Mouse (Mus musculus) kidney, embryonic 16.5 days (tissue): ENCODE measurements at regions not wholly inside any gene's neighbourhood (a gene's known extent, or its start where the extent isn't known, plus 50 kb on each side); places are given as distances from the start of the nearest gene placed in this dataset.

Experiments
- ATAC-seq: fragments of 200-750 bp; cut with Nextera tagmentation; 2 replicates; pipeline ENCODE4 v1.8.0; 2017; ENCODE audit warnings: moderate TSS enrichment; ENCODE audit not compliant: low FRiP score, low TSS enrichment
- H3K27ac ChIP-seq: fragments of 300-500 bp; sonication (generic); 2 replicates; pipeline ENCODE4 v1.5.1; 2014; ENCODE audit warnings: low read length
- H3K27me3 ChIP-seq: fragments of 300-500 bp; sonication (generic); 2 replicates; pipeline ENCODE4 v1.6.1; 2014; ENCODE audit warnings: low read length, control low read depth, mixed read lengths; ENCODE audit not compliant: insufficient read depth
- H3K36me3 ChIP-seq: fragments of 300-500 bp; sonication (generic); 2 replicates; pipeline ENCODE4 v1.6.1; 2014; ENCODE audit warnings: low read length, control low read depth, mixed read lengths; ENCODE audit not compliant: insufficient read depth
- H3K4me1 ChIP-seq: fragments of 300-500 bp; sonication (generic); 2 replicates; pipeline ENCODE4 v1.6.1; 2014; ENCODE audit warnings: low read length, control low read depth, mixed read lengths; ENCODE audit not compliant: insufficient read depth
- H3K4me2 ChIP-seq: fragments of 300-500 bp; sonication (generic); replicated peaks from 2 replicates; pipeline ENCODE4 v1.6.1; 2014; ENCODE audit warnings: low read depth, low read length
- H3K4me3 ChIP-seq: fragments of 300-500 bp; sonication (generic); 2 replicates; pipeline ENCODE4 v1.5.1; 2014; ENCODE audit warnings: mild to moderate bottlenecking, low read length
- H3K9ac ChIP-seq: fragments of 300-500 bp; sonication (generic); replicated peaks from 2 replicates; pipeline ENCODE4 v1.6.1; 2014; ENCODE audit warnings: low read length
- H3K9me3 ChIP-seq: fragments of 300-500 bp; sonication (generic); 2 replicates; pipeline ENCODE4 v1.6.1; 2016; ENCODE audit warnings: low read length, control low read depth
- WGBS: fragments of 180-500 bp; shearing (Covaris S2); extraction: QIAGEN DNeasy Blood & Tissue Kit; methylation state at CpG from one replicate; pipeline ENCODE4 v1.1.7; 2014; 5-methylcytosine and 5-hydroxymethylcytosine counted together

DNA sequence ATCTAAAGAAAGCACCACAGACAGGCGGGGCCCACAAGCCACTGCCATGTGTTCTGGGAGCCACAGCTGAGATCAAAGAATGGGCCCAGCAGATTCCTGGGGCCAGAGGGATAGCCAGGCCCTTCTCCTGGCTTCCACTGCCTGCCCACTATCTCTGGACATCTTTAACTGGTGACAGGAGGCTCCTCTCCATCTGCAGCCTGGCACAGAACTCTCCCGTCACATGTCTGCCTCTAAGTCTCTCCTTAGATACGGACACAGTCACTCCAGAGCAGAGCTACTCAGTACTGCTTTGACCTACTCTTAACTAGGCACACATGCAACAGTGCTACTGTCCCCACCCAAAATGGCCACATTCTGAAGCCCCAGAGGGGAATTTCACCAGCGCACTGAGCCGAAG, 234.1 kb upstream of the Dio3 start:
- Histone ChIP-seq H3K36me3 (no peaks in the 10 kb centered on the region), H3K27me3 (0 out of 2 replicates have a peak, but pooled peaks cover 3% of the 10 kb centered on the region), H3K4me2 (no peak overlapping the region), H3K9me3 (no peaks in the 10 kb centered on the region), H3K4me3 (no peak overlapping the region), H3K27ac (no peak overlapping the region), H3K4me1 (no peaks in the 10 kb centered on the region), H3K9ac (no peak overlapping the region)
- WGBS: 90% methylated on average over 5 of the region's 5 CpGs
- no peak for ATAC-seq

DNA sequence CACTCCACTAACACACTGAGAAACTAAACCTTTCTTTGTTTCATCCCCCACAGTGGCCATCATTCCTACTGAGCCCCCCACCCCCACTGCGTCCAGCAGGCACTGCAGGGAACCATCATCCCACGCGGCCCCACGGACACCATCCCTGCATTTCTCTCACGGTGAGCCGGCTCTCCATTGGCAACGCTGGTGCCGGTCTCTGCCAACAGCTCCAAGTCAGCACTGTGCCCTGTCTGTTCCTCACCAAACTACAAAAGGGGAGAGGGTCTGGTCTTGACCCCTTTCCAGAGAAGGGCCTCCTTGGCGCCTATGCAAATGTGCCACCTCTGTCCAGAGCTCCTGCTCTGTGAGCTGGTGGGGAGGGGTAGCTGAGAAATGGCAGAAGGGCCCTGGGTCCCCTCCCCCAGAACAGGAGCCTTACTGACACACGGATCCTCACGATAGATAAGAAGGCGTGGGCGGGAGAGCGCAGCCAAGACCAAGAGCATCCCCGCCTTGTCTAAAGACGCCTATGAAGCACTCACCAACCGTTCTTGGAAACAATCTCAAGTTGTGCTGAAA, 233.0 kb upstream of the Dio3 start:
- Histone ChIP-seq H3K9me3 (no peaks in the 10 kb centered on the region), H3K36me3 (no peaks in the 10 kb centered on the region), H3K27ac (no peak overlapping the region), H3K4me3 (no peak overlapping the region), H3K4me1 (no peaks in the 10 kb centered on the region), H3K9ac (no peak overlapping the region), H3K27me3 (0 out of 2 replicates have a peak, but pooled peaks cover 3% of the 10 kb centered on the region), H3K4me2 (no peak overlapping the region)
- 76% methylated on average over 17 of the region's 17 CpGs for WGBS
- no peak for ATAC-seq

DNA sequence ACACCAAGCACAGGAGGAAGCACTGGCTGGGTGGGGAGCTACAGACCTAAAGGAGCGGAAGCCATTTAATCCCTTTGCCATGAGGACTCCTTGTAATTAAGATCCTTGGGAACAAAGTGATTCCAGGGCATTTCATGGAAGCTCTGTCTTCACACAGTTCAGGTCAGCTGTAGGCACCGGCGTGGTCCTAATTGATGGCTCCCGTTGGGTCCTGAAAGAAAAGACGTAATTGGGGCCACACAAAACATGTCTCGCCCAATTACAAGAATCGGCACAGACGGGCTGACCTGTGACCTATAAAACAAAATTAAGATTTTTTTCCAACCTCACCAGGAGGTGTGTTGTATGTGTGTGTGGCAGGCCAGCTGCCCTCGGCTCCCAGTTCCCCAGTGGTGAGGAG, 232.3 kb upstream of the Dio3 start:
- H3K9ac ChIP-seq: no peak overlapping the region
- H3K27ac ChIP-seq: no peak overlapping the region
- WGBS: 84% methylated on average over 9 of the region's 9 CpGs
- ATAC-seq: no peak
- H3K27me3 ChIP-seq: 0 out of 2 replicates have a peak, but pooled peaks cover 3% of the 10 kb centered on the region
- no peak overlapping the region for H3K4me3 ChIP-seq
- no peak overlapping the region for H3K4me2 ChIP-seq
- H3K36me3 ChIP-seq: no peaks in the 10 kb centered on the region
- no peaks in the 10 kb centered on the region for H3K4me1 ChIP-seq
- H3K9me3 ChIP-seq: no peaks in the 10 kb centered on the region

DNA sequence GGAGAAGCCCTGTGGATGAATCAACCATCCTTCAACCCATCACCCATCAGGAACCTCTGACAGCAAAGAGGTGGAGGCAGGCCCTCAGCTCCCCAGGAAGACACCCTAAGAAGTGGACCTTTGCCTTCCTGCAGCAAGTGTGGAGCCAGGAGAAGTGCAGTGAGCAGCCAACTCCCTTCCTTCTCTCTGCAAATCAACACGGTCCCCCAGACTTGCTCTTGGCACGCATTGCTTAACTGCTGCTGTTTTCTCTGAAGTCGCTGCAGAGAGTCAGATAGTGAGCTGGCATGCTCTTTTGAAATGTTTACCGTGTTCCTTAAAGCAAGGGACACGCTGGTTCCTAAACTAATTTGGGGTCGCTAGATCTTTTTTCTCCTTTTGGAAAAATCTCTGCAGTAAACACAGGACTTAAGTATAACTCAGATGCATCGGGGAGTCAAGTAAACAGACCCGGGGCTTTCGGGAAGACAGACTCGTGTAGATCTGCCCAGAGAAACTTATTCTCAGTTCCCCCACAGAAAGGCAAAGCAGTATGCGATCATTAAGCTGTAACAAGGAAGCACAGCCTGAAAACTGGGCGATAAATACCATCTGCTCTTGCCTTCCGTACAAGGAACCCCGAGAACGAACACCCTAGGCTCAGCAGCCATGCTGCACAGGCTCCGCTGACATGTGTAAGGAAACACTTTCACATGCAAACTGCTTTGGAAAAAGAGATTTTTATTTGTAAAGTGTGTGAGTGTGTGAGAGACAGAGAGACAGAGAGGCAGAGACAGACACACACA, 231.2 kb upstream of the Dio3 start:
- no peaks in the 10 kb centered on the region for H3K9me3 ChIP-seq
- 0 out of 2 replicates have a peak, but pooled peaks cover 3% of the 10 kb centered on the region for H3K27me3 ChIP-seq
- 55% methylated on average over 16 of the region's 16 CpGs for WGBS
- H3K27ac ChIP-seq: no peak overlapping the region
- ATAC-seq: no peak
- no peak overlapping the region for H3K4me3 ChIP-seq
- no peaks in the 10 kb centered on the region for H3K36me3 ChIP-seq
- no peak overlapping the region for H3K4me2 ChIP-seq
- H3K4me1 ChIP-seq: no peaks in the 10 kb centered on the region
- H3K9ac ChIP-seq: no peak overlapping the region

DNA sequence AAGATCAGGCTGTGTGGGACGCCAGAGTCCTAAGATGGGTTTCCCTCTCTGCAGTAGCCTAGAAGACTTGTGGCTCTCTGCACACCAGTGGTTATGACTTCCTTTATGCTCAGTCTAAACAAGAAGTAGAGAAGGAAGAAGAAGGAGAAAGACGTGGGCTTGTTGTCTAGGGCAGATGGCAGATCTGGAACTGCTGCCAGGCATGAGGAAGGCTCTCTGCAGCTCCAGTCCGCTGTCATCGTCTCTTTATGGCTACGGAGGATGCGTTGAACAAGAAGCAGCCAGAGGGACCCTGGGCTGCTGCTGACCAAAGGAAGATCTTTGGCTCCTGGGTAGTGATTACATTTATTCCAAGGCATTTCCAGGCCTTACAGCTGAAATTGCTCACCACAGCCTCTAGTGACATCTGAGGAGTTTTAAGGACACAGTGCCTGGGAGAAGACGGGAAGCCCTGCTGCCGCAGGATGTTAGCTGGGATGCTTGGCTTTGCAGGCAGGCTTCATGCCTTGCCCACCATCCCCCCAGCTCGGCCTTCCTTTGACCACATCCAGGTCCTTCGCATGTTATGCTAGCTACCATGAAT, 229.6 kb upstream of the Dio3 start:
- Histone ChIP-seq H3K9me3 (no peaks in the 10 kb centered on the region), H3K4me1 (no peaks in the 10 kb centered on the region), H3K27me3 (0 out of 2 replicates have a peak, but pooled peaks cover 3% of the 10 kb centered on the region), H3K4me2 (no peak overlapping the region), H3K4me3 (no peak overlapping the region), H3K27ac (no peak overlapping the region), H3K36me3 (no peaks in the 10 kb centered on the region), H3K9ac (no peak overlapping the region)
- no peak for ATAC-seq
- WGBS: 82% methylated on average over 10 of the region's 10 CpGs

DNA sequence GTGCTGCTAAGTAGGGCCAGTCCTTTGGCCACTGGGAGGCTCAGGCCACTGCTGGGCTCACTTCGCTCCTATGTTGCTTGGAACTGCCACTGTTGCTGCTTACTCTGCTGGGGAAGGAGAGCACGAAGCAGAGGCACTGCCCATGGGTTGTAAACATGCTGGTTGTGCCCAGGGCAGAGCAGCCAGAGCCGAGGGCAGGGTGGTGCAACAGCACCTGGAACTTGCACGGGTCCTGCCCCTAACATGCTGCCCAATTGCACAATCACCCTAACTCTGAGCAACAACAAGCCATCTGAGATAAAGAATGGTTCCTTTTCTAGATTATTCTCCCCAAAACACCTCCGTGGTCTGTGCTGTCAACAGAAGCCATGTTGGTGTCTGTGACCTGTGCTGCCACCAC, 219.5 kb upstream of the Dio3 start:
- no peak for ATAC-seq
- Histone ChIP-seq H3K4me2 (no peak overlapping the region), H3K36me3 (no peaks in the 10 kb centered on the region), H3K9me3 (no peaks in the 10 kb centered on the region), H3K9ac (no peak overlapping the region), H3K27me3 (no peaks in the 10 kb centered on the region), H3K4me1 (no peaks in the 10 kb centered on the region), H3K27ac (no peak overlapping the region), H3K4me3 (no peak overlapping the region)
- WGBS: 75% methylated on average over 5 of the region's 5 CpGs

DNA sequence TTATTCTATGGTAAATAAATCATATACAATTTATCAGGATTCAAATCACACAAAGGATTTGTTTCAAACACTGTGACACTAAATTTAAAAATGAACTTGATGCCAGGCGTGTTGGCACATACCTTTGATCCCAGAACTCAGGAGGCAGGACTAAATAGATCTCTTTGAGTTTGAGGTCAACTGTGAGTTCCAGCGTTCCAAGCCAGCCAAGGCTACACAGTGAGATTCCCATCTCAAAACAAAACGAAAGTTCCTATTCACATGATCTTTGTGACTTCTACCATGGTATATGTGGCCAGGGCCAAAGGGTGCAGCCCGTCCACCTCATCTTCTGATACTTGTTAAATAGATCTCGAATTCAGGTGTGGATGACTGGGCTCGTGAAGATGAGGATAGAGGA, 216.9 kb upstream of the Dio3 start:
- no peaks in the 10 kb centered on the region for H3K4me1 ChIP-seq
- no peaks in the 10 kb centered on the region for H3K9me3 ChIP-seq
- H3K9ac ChIP-seq: no peak overlapping the region
- H3K36me3 ChIP-seq: no peaks in the 10 kb centered on the region
- H3K4me2 ChIP-seq: no peak overlapping the region
- WGBS: 78% methylated on average over 6 of the region's 6 CpGs
- ATAC-seq: no peak
- H3K27ac ChIP-seq: no peak overlapping the region
- H3K4me3 ChIP-seq: no peak overlapping the region
- H3K27me3 ChIP-seq: no peaks in the 10 kb centered on the region

DNA sequence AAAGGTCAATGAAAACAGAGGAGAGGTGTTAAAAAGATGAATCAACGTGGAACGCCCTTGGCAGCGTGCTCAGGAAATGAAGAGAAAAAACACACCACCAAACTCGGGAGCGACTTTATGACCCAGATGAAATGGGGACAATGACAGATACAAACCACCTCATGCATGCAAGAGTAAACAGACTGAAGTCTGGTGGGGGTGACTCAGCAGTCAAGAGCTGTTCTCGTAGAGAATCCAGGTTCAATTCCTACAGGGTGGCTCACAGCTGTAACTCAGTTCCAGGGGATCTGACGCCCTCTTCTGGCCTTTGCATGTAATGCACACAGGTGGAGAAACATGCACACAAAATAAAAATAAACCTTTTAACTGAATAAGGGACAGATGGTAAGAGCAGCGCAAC, 215.9 kb upstream of the Dio3 start:
- no peak overlapping the region for H3K4me2 ChIP-seq
- 28% methylated on average over 8 of the region's 8 CpGs for WGBS
- no peaks in the 10 kb centered on the region for H3K9me3 ChIP-seq
- H3K27me3 ChIP-seq: no peaks in the 10 kb centered on the region
- ATAC-seq: 0 out of 2 replicates have a peak, but pooled peaks have one; percentile 57
- no peak overlapping the region for H3K27ac ChIP-seq
- H3K36me3 ChIP-seq: no peaks in the 10 kb centered on the region
- H3K4me1 ChIP-seq: no peaks in the 10 kb centered on the region
- H3K9ac ChIP-seq: no peak overlapping the region
- no peak overlapping the region for H3K4me3 ChIP-seq

DNA sequence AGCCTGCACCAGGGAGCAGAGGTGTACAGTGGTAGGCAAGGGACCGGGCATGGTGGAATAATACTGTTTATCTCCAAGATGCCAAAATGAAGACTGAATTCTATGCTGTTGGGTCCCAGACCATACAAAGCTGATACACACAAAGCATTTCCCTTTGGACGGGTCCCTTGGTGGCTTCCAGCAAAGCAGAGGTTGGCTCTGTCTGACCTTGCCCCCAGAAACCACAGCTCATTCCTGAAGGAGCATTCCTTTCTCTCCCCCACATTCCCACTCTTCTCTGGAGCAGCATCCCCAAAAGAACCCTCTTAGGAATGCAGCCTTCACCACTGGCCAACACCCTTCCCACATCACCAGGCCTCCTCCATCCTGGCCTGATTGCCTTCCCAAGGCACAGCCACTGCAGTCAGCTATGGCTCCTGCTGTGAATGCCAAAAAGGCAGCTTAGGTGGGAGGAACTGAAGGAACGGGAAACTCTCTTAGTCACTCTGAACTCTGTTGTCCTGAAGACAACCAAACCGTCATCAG, 212.4 kb upstream of the Dio3 start:
- no peaks in the 10 kb centered on the region for H3K4me1 ChIP-seq
- H3K9me3 ChIP-seq: peaks cover 18% of the 10 kb centered on the region
- H3K4me2 ChIP-seq: no peak overlapping the region
- no peak overlapping the region for H3K4me3 ChIP-seq
- no peak overlapping the region for H3K27ac ChIP-seq
- no peak for ATAC-seq
- no peak overlapping the region for H3K9ac ChIP-seq
- no peaks in the 10 kb centered on the region for H3K27me3 ChIP-seq
- no peaks in the 10 kb centered on the region for H3K36me3 ChIP-seq
- 58% methylated on average over 4 of the region's 4 CpGs for WGBS

DNA sequence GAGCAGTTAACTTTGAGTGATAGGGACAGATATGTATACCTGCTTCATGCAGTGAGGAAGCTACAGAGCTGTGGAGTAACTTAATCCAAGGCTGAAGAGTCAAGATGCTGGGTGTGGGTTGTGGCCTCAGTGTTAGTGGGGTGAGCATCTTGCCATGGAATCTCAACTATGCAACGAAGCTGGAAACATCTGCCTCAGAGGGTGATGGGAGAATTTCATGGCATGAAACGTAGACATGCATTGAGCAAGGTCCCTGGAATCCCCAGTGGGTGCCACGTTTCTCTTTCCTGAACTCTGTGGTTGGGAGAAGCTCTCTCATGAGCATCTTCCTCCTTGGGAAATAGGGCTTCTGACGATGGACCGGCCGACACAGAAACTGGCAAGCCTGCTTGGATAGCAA, 208.4 kb upstream of the Dio3 start:
- no peaks in the 10 kb centered on the region for H3K4me1 ChIP-seq
- no peaks in the 10 kb centered on the region for H3K27me3 ChIP-seq
- no peak overlapping the region for H3K27ac ChIP-seq
- H3K9ac ChIP-seq: no peak overlapping the region
- no peak overlapping the region for H3K4me2 ChIP-seq
- peaks cover 18% of the 10 kb centered on the region for H3K9me3 ChIP-seq
- no peaks in the 10 kb centered on the region for H3K36me3 ChIP-seq
- no peak for ATAC-seq
- no peak overlapping the region for H3K4me3 ChIP-seq
- WGBS: 81% methylated on average over 6 of the region's 6 CpGs
